Mouse (Mus musculus) forebrain, embryonic 14.5 days (tissue): ENCODE data around the gene Trpm8. TPM values are rescaled to one million over a fixed set of nuclear protein-coding genes. Genes with fewer than 3 reads are reported as not detected.

Experiments
- ATAC-seq: fragments of 200-750 bp; cut with Nextera tagmentation; 2 replicates; pipeline ENCODE4 v1.8.0; 2017; ENCODE audit warnings: mild to moderate bottlenecking, moderate library complexity
- DNase-seq: peaks from one replicate; pipeline ENCODE4 v3.0.0-alpha.2; 2015; ENCODE audit warnings: low spot score
- H3K27ac ChIP-seq: fragments of 300-500 bp; sonication (generic); 2 replicates; pipeline ENCODE4 v1.5.1; 2014; ENCODE audit warnings: low read depth, mild to moderate bottlenecking, control low read depth, low read length, moderate library complexity
- H3K27me3 ChIP-seq: fragments of 300-500 bp; sonication (generic); replicated peaks from 2 replicates; pipeline ENCODE4 v1.6.1; 2014; ENCODE audit warnings: low read length, control low read depth, mixed read lengths; ENCODE audit not compliant: control insufficient read depth, insufficient read depth
- H3K36me3 ChIP-seq: fragments of 300-500 bp; sonication (generic); 2 replicates; pipeline ENCODE4 v1.6.1; 2014; ENCODE audit warnings: low read length, control low read depth; ENCODE audit not compliant: control insufficient read depth, insufficient read depth
- H3K4me1 ChIP-seq: fragments of 300-500 bp; sonication (generic); 2 replicates; pipeline ENCODE4 v1.6.1; 2014; ENCODE audit warnings: antibody characterized with exemption, low read length, control low read depth; ENCODE audit not compliant: control insufficient read depth, insufficient read depth
- H3K4me2 ChIP-seq: fragments of 300-500 bp; sonication (generic); 2 replicates; pipeline ENCODE4 v1.6.1; 2014; ENCODE audit warnings: mild to moderate bottlenecking, control low read depth, low read length
- H3K4me3 ChIP-seq: fragments of 300-500 bp; sonication (generic); 2 replicates; pipeline ENCODE4 v1.5.1; 2014; ENCODE audit warnings: low read depth, low read length, control low read depth
- H3K9ac ChIP-seq: fragments of 300-500 bp; sonication (generic); 2 replicates; pipeline ENCODE4 v1.6.1; 2014; ENCODE audit warnings: mild to moderate bottlenecking, low read length, control low read depth, moderate library complexity
- H3K9me3 ChIP-seq: fragments of 300-500 bp; sonication (generic); replicated peaks from 2 replicates; pipeline ENCODE4 v1.6.1; 2016; ENCODE audit warnings: low read length, control low read depth, mixed read lengths; ENCODE audit not compliant: control insufficient read depth
- WGBS: fragments of 180-500 bp; shearing (Covaris S2); extraction: QIAGEN DNeasy Blood & Tissue Kit; methylation state at CpG from one replicate; pipeline ENCODE4 v1.1.7; 2014; 5-methylcytosine and 5-hydroxymethylcytosine counted together
- polyA plus RNA-seq: library from polyadenylated mRNA; unstranded; fragments of >200 nt; fragmentation: Nextera tagmentation; extraction: Ambion mirVana; gene quantifications from 2 replicates; pipeline ENCODE4 v1.2.1, GENCODE M21; 2014

The Trpm8 gene
- polyA plus RNA-seq, 1 experiment from 2014 or later = not detected

- H3K4me1 ChIP-seq = peaks cover 14% of the 10 kb centered on the region
- peak overlapping the region; percentile 73 for H3K9ac ChIP-seq
- no peak overlapping the region for H3K27ac ChIP-seq
- no peak for ATAC-seq
- H3K36me3 ChIP-seq = peaks cover 45% of the 10 kb centered on the region
- no peaks in the 10 kb centered on the region for H3K9me3 ChIP-seq
- DNase-seq = no peak
- peak overlapping the region; percentile 59 for H3K4me2 ChIP-seq
- H3K4me3 ChIP-seq = peak overlapping the region; percentile 51
- WGBS = 66% methylated on average over 13 of the region's 13 CpGs
- no peaks in the 10 kb centered on the region for H3K27me3 ChIP-seq
Measured at GRCm38 (mm10) chr1:88275698-88276523, 1.6 kb upstream of the Trpm8 start.

- H3K36me3 ChIP-seq = peaks cover 41% of the 10 kb centered on the region
- peaks cover 14% of the 10 kb centered on the region for H3K4me1 ChIP-seq
- WGBS = 24% methylated on average over 10 of the region's 10 CpGs
- peak overlapping the region; percentile 59 for H3K4me2 ChIP-seq
- H3K9me3 ChIP-seq = no peaks in the 10 kb centered on the region
- H3K27me3 ChIP-seq = no peaks in the 10 kb centered on the region
- H3K27ac ChIP-seq = peak overlapping the region; percentile 80
- DNase-seq (peak; percentile 69), ATAC-seq (peak; percentile 38)
- peak overlapping the region; percentile 51 for H3K4me3 ChIP-seq
- peak overlapping the region; percentile 73 for H3K9ac ChIP-seq
Measured at GRCm38 (mm10) chr1:88276524-88277097, 850 bp upstream of the Trpm8 start.

- DNase-seq = no peak
- H3K9ac ChIP-seq = peak overlapping the region; percentile 73
- H3K4me3 ChIP-seq = peak overlapping the region; percentile 51
- WGBS = 70% methylated on average over 18 of the region's 18 CpGs
- peak overlapping the region; percentile 80; the same call in 1 of the 2 replicates for H3K27ac ChIP-seq
- H3K9me3 ChIP-seq = peaks cover 6% of the 10 kb centered on the region
- H3K4me2 ChIP-seq = peak overlapping the region; percentile 59
- peak; percentile 7 for ATAC-seq
- peaks cover 14% of the 10 kb centered on the region for H3K4me1 ChIP-seq
- H3K27me3 ChIP-seq = no peaks in the 10 kb centered on the region
- H3K36me3 ChIP-seq = peaks cover 29% of the 10 kb centered on the region
Measured at GRCm38 (mm10) chr1:88277818-88278511, 504 bp downstream of the Trpm8 start.

GRCm38 (mm10) chr1:88279111-88280005 lies 1.9 kb downstream of the Trpm8 start:
- DNase-seq (no peak), ATAC-seq (no peak)
- H3K9ac ChIP-seq = no peak overlapping the region

GRCm38 (mm10) chr1:88280006-88280690 lies 2.7 kb downstream of the Trpm8 start:
- 76% methylated on average over 15 of the region's 15 CpGs for WGBS
- H3K9ac ChIP-seq = no peak overlapping the region
- H3K27ac ChIP-seq = no peak overlapping the region
- ATAC-seq (no peak), DNase-seq (no peak)
- no peak overlapping the region for H3K4me3 ChIP-seq
- peaks cover 7% of the 10 kb centered on the region for H3K36me3 ChIP-seq
- H3K4me1 ChIP-seq = peaks cover 14% of the 10 kb centered on the region
- H3K9me3 ChIP-seq = peaks cover 26% of the 10 kb centered on the region
- no peaks in the 10 kb centered on the region for H3K27me3 ChIP-seq
- no peak overlapping the region for H3K4me2 ChIP-seq

More at GRCm38 (mm10) chr1:88279111-88280005, 1.9 kb downstream of the Trpm8 start:
- no peaks in the 10 kb centered on the region for H3K27me3 ChIP-seq
- WGBS = 70% methylated on average over 9 of the region's 9 CpGs
- H3K4me2 ChIP-seq = no peak overlapping the region
- H3K27ac ChIP-seq = no peak overlapping the region
- peaks cover 14% of the 10 kb centered on the region for H3K4me1 ChIP-seq
- peaks cover 18% of the 10 kb centered on the region for H3K9me3 ChIP-seq
- peaks cover 15% of the 10 kb centered on the region for H3K36me3 ChIP-seq
- H3K4me3 ChIP-seq = no peak overlapping the region

GRCm38 (mm10) chr1:88282301-88282700 lies 4.8 kb downstream of the Trpm8 start:
- Histone ChIP-seq H3K4me3 (no peak overlapping the region), H3K4me1 (no peaks in the 10 kb centered on the region), H3K4me2 (no peak overlapping the region), H3K36me3 (no peaks in the 10 kb centered on the region), H3K9ac (no peak overlapping the region), H3K27ac (no peak overlapping the region), H3K27me3 (no peaks in the 10 kb centered on the region), H3K9me3 (peaks cover 38% of the 10 kb centered on the region)
- DNase-seq = no peak
- ATAC-seq = no peak
- WGBS = 62% methylated on average over 3 of the region's 3 CpGs

GRCm38 (mm10) chr1:88283376-88284227 lies 6.1 kb downstream of the Trpm8 start:
- ATAC-seq (no peak), DNase-seq (no peak)
- H3K4me1 ChIP-seq = no peaks in the 10 kb centered on the region
- no peak overlapping the region for H3K9ac ChIP-seq
- peaks cover 50% of the 10 kb centered on the region for H3K9me3 ChIP-seq
- 82% methylated on average over 15 of the region's 15 CpGs for WGBS
- H3K36me3 ChIP-seq = no peaks in the 10 kb centered on the region
- H3K4me3 ChIP-seq = no peak overlapping the region
- no peak overlapping the region for H3K4me2 ChIP-seq
- no peak overlapping the region for H3K27ac ChIP-seq
- no peaks in the 10 kb centered on the region for H3K27me3 ChIP-seq
